Mouse (Mus musculus) forebrain, embryonic 11.5 days (tissue): ENCODE results near the gene Fcnb. TPM values are rescaled to one million over a fixed set of nuclear protein-coding genes. Genes with fewer than 3 reads are reported as not detected.

Experiments
- ATAC-seq: fragments of 200-750 bp; cut with Nextera tagmentation; replicated peaks from 2 replicates; pipeline ENCODE4 v1.8.0; 2017; ENCODE audit warnings: moderate TSS enrichment; ENCODE audit not compliant: low FRiP score
- DNase-seq: peaks from one replicate; pipeline ENCODE4 v3.0.0-alpha.2; 2017; ENCODE audit warnings: low spot score
- H3K27ac ChIP-seq: fragments of 300-500 bp; sonication (generic); 2 replicates; pipeline ENCODE4 v1.5.1; 2014; ENCODE audit warnings: low read depth, low read length
- H3K27me3 ChIP-seq: fragments of 300-500 bp; sonication (generic); 2 replicates; pipeline ENCODE4 v1.6.1; 2014; ENCODE audit warnings: mild to moderate bottlenecking, low read length, mixed read lengths; ENCODE audit not compliant: control insufficient read depth, insufficient read depth
- H3K36me3 ChIP-seq: fragments of 300-500 bp; sonication (generic); 2 replicates; pipeline ENCODE4 v1.6.1; 2014; ENCODE audit warnings: mild to moderate bottlenecking, low read length, moderate library complexity, mixed read lengths; ENCODE audit not compliant: control insufficient read depth, insufficient read depth
- H3K4me1 ChIP-seq: fragments of 300-500 bp; sonication (generic); replicated peaks from 2 replicates; pipeline ENCODE4 v1.6.1; 2014; ENCODE audit warnings: low read length, mixed read lengths; ENCODE audit not compliant: control insufficient read depth, insufficient read depth
- H3K4me2 ChIP-seq: fragments of 300-500 bp; sonication (generic); 2 replicates; pipeline ENCODE4 v1.6.1; 2014; ENCODE audit warnings: low read depth, mild to moderate bottlenecking, low read length, moderate library complexity, mixed read lengths; ENCODE audit not compliant: severe bottlenecking
- H3K4me3 ChIP-seq: fragments of 300-500 bp; sonication (generic); 2 replicates; pipeline ENCODE4 v1.5.1; 2014; ENCODE audit warnings: low read depth, low read length
- H3K9ac ChIP-seq: fragments of 300-500 bp; sonication (generic); 2 replicates; pipeline ENCODE4 v1.6.1; 2014; ENCODE audit warnings: low read length
- H3K9me3 ChIP-seq: fragments of 300-500 bp; sonication (generic); 2 replicates; pipeline ENCODE4 v1.6.1; 2016; ENCODE audit warnings: low read length, mixed read lengths; ENCODE audit not compliant: control insufficient read depth
- WGBS: fragments of 180-500 bp; shearing (Covaris S2); extraction: QIAGEN DNeasy Blood & Tissue Kit; methylation state at CpG from one replicate; pipeline ENCODE4 v1.1.7; 2014; 5-methylcytosine and 5-hydroxymethylcytosine counted together
- polyA plus RNA-seq: library from polyadenylated mRNA; unstranded; fragments of >200 nt; fragmentation: Nextera tagmentation; extraction: Ambion mirVana; gene quantifications from 2 replicates; pipeline ENCODE4 v1.2.1, GENCODE M21; 2014

Gene Fcnb
- polyA plus RNA-seq, 1 experiment from 2014 or later = 0.41 TPM

DNA sequence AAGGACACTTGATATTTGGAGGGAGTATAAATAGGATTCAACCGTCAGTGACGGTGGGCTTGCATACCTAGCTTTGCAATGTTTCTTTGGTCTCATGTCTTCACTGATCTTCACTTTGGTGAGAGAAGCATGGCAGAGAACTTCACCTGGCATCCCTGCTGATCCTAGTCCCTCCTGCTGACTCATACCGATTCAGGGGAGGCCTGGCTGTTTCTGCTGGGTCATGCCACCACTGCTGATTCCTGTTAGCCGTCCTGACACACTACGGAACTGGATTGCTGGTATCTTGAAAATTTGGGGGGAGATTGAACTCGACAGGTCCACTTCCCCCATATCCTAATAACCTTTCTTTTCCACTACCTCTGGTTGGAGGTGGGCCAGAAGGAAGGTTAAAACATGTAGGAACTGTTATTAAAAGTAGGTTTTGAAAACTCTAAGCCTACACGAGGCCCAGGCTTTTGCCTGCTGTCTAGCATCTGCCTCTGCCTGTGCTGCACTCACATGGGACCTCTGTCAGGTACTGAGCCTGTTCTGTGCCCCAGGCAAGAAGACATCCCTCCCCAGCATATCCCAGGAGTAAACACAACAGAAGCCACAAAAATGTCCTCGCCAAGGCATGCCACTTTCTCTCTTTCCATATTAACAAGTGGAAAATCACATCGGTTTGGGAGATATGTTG lies 39.6 kb downstream of the Fcnb start:
- Histone ChIP-seq H3K9ac (no peak overlapping the region), H3K4me3 (no peak overlapping the region), H3K4me1 (no peaks in the 10 kb centered on the region), H3K27me3 (no peaks in the 10 kb centered on the region), H3K9me3 (no peaks in the 10 kb centered on the region), H3K4me2 (no peak overlapping the region), H3K36me3 (no peaks in the 10 kb centered on the region), H3K27ac (no peak overlapping the region)
- DNase-seq = no peak
- WGBS = 87% methylated on average over 9 of the region's 9 CpGs
- no peak for ATAC-seq

DNA sequence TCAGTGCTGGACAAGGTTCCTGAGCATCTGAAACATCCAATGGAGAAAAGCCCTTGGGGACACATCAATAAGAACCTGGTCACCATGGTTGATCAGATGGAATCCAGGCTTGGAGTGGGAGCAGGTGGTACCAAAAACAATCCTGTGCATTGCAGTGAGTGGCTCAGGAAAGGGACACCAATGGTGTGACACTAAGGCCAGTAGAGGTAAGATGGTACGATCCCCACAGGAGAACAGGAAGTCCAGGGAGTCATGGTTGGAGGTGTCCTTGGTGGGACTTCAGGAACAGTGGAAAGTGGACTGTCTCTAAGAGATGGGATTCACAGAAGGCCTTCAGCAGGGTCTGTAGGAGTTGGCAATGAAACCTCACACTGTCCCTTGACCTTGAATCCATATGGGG lies 44.2 kb downstream of the Fcnb start:
- DNase-seq = no peak
- no peak for ATAC-seq
- H3K27me3 ChIP-seq = no peaks in the 10 kb centered on the region
- no peaks in the 10 kb centered on the region for H3K9me3 ChIP-seq
- no peak overlapping the region for H3K9ac ChIP-seq
- H3K27ac ChIP-seq = no peak overlapping the region
- H3K4me3 ChIP-seq = no peak overlapping the region
- no peaks in the 10 kb centered on the region for H3K4me1 ChIP-seq
- no peaks in the 10 kb centered on the region for H3K36me3 ChIP-seq
- H3K4me2 ChIP-seq = no peak overlapping the region
- WGBS = 89% methylated on average over 1 of the region's 1 CpGs

DNA sequence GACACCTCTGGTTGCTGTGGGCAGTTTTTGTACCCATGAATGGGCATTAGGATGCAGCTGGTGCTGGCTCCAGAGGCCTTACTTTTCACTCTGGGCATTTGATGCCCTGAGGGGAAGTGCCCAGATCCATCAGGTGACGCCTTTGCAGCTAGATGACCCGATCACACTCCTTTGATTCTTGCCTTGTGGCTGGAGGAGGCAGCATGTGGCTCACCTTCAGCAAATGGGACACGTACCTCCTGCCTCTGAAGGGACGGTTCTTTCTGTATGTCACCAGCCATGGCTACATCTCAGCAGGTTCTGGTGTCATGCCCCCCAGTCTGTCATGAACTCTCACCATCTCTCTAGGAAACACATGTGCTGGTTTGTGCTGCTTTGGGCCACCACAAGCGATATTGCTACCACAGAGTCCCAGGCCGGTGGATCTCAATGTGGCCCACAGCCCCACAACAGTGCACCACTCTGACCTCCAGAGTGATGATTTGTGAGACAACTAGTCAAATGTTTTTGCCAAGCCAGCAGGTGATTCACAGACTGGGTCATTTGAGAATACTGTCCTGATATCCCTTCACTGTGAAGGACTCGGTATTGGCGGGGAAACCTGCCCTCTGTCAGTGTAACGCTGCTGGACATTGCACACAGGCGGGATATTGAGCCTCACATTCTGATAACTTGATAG lies 44.9 kb downstream of the Fcnb start:
- ATAC-seq (no peak), DNase-seq (no peak)
- H3K4me1 ChIP-seq = no peaks in the 10 kb centered on the region
- H3K27me3 ChIP-seq = no peaks in the 10 kb centered on the region
- H3K27ac ChIP-seq = no peak overlapping the region
- no peak overlapping the region for H3K9ac ChIP-seq
- H3K36me3 ChIP-seq = no peaks in the 10 kb centered on the region
- no peak overlapping the region for H3K4me2 ChIP-seq
- no peaks in the 10 kb centered on the region for H3K9me3 ChIP-seq
- no peak overlapping the region for H3K4me3 ChIP-seq
- WGBS = 92% methylated on average over 10 of the region's 10 CpGs

DNA sequence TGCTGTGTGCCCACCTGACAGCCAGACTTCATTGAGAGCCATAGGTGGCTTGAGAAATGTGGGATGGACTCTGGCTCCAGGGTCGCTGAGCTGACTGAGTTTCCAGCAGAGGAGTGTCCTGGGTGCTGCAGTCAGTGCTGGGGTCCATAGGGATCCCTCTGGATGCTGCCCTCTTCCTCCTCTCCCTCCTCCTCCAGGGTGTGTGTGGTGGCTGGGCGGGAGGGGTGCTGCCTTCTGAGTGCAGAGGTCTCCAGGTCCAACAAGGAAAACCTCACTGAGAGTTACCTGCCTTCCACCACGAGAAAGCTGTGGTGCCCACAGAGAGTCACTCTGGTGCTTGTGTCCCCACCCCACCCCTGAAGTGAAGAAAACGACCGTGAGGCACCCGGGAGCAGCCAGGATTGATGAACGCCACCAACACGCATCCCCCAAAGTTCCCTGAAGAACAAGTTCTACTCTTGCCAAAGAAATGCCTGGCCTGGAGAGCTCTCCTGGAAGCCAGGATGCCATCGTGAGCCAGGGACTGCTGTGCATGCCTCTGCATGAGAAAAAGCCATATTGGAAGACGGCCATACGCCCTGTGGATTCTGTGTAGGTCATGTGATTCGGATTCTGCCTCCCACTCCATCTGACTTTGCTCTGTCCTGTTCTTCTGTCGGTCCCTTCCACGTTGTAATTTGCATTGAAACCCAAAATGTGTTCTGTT lies 46.1 kb downstream of the Fcnb start:
- no peak for ATAC-seq
- no peak overlapping the region for H3K27ac ChIP-seq
- 88% methylated on average over 14 of the region's 14 CpGs for WGBS

DNA sequence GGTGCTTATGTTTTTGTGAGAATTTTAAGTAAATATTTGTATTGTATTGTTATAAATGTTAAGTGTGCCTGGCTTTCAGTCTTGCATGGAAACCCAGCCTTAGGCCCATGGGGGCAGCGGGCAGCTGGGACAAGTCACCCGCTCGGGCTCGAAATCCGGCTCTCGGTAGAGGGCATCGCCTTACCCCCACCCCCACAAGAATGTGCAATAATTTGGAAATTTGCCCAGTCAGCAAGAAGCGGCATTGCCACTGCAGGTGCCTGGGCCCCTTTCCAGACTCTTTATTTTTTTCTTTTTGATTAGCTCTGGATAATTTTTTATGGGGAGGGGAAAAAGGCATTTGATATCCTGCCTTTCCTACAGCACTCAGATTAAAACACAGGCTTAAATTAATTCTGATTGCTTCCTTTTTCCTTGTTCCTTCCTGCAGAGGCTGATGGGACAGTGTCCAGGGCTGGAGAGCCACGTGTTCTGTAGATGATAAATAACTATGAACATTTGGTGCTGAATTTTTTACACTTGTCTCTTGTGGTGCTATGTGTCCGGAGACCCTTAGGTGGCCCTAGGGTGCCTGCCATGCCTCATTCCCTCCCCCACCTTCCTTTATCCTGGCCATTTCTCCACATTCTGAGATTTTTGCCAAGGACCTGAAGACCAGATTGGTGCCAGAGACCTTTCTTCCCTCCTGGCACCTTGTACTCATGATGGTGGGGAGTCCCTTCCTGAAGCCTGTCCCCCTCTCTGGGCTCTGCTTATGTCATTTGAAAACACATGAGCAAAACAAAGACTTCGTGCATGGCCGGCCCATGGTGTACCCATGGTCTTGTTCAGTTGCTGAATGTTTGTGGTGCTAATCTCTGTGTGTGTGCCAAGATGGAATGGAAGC lies 46.9 kb downstream of the Fcnb start:
- H3K27ac ChIP-seq = no peak overlapping the region
- H3K4me3 ChIP-seq = no peak overlapping the region
- no peaks in the 10 kb centered on the region for H3K36me3 ChIP-seq
- no peaks in the 10 kb centered on the region for H3K4me1 ChIP-seq
- H3K9me3 ChIP-seq = no peaks in the 10 kb centered on the region
- no peak overlapping the region for H3K9ac ChIP-seq
- H3K4me2 ChIP-seq = no peak overlapping the region
- ATAC-seq = no peak
- WGBS = 89% methylated on average over 12 of the region's 12 CpGs
- no peak for DNase-seq
- H3K27me3 ChIP-seq = no peaks in the 10 kb centered on the region

More for the DNA sequence above, 46.1 kb downstream of the Fcnb start:
- no peak overlapping the region for H3K9ac ChIP-seq
- no peaks in the 10 kb centered on the region for H3K4me1 ChIP-seq
- no peak overlapping the region for H3K4me3 ChIP-seq
- H3K36me3 ChIP-seq = no peaks in the 10 kb centered on the region
- H3K27me3 ChIP-seq = no peaks in the 10 kb centered on the region
- no peaks in the 10 kb centered on the region for H3K9me3 ChIP-seq
- no peak for DNase-seq
- H3K4me2 ChIP-seq = no peak overlapping the region

DNA sequence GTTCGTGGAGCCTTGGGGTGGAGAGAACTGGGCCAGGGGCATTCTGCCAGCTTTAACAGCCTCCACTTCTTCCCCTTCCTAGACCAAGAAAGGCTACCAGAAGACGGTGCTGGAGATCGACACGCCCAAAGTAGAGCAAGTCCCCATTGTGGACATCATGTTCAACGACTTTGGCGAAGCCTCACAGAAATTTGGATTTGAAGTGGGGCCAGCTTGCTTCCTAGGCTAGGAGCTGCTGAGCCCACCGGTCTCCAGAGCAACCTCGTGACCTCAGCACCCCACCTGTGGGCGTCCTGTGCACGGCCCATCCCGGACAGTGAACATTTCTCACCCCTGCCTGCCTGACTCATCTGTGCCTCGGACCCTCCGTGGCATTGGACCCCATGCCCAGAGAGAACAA lies 47.9 kb downstream of the Fcnb start:
- Histone ChIP-seq H3K9ac (no peak overlapping the region), H3K4me3 (no peak overlapping the region), H3K4me2 (no peak overlapping the region), H3K4me1 (no peaks in the 10 kb centered on the region), H3K27me3 (no peaks in the 10 kb centered on the region), H3K36me3 (no peaks in the 10 kb centered on the region), H3K27ac (no peak overlapping the region), H3K9me3 (no peaks in the 10 kb centered on the region)
- 94% methylated on average over 13 of the region's 13 CpGs for WGBS
- DNase-seq (no peak), ATAC-seq (no peak)

DNA sequence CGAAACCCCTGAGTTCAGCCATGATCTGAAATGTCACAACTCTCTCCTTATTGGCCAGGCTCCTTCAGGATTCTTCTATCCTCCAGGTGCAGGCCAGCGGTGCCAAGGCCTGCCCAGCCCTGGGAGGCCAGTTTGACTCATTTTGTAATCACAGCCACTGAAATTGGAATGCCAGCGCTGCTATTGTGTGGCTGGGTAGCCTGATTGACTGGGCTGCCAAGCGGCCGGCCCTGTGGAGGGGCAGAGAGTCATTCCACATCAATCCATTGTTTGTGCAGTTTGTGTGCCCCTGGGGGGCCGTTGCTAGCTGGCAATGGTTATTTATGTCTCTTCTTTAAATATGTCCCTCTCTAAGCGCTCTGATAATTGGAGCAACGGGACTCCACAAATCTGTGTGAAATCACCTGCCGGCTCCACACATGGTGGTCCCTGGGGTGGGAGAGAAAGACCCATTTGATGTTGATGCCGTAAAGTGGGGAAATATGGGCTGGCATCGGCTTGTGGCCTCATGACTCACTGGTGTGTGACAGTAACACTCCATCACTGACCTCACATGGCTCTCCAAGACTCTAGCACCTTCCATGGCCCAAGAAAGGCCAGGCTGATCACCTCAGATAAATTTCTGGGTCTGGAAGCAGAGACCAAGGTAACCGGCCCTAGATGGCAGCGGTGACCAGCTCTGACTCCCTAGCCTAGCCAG lies 50.5 kb downstream of the Fcnb start:
- DNase-seq = no peak
- Histone ChIP-seq H3K36me3 (no peaks in the 10 kb centered on the region), H3K4me1 (no peaks in the 10 kb centered on the region), H3K4me3 (no peak overlapping the region), H3K9me3 (no peaks in the 10 kb centered on the region), H3K4me2 (no peak overlapping the region), H3K9ac (no peak overlapping the region), H3K27ac (peak overlapping the region; percentile 18; the same call in 1 of the 2 replicates), H3K27me3 (no peaks in the 10 kb centered on the region)
- ATAC-seq = no peak
- WGBS = 77% methylated on average over 13 of the region's 13 CpGs

DNA sequence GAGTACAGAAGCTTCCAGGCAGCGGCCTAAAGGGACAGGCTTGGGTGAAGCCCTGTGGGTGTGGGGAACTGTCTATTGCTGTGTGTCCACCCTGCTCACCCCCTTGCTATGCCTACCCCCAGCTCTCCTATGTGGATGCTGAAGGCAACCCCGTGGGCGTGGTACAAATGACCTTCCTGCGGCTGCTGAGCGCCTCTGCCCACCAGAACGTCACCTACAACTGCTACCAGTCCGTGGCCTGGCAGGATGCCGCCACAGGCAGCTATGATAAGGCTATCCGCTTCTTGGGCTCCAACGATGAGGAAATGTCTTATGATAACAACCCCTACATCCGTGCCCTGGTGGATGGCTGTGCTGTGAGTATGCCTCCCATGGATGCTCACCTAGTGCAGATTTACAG lies 52.2 kb downstream of the Fcnb start:
- Histone ChIP-seq H3K4me3 (no peak overlapping the region), H3K4me2 (no peak overlapping the region), H3K27me3 (no peaks in the 10 kb centered on the region), H3K9ac (no peak overlapping the region), H3K27ac (no peak overlapping the region), H3K36me3 (no peaks in the 10 kb centered on the region), H3K9me3 (no peaks in the 10 kb centered on the region), H3K4me1 (no peaks in the 10 kb centered on the region)
- no peak for DNase-seq
- WGBS = 95% methylated on average over 11 of the region's 11 CpGs
- no peak for ATAC-seq
